Mouse (Mus musculus) left cerebral cortex, postnatal 25 days (tissue): ENCODE results near the gene Zbtb22. TPM values are rescaled to one million over a fixed set of nuclear protein-coding genes. Genes with fewer than 3 reads are reported as not detected.
A peak's percentile ranks its signal among the peaks of the same experiment; 100 is the strongest.
"Not testable (repeated sequence)": the region's sequence is repeated elsewhere in the genome, so short reads cannot be mapped to it uniquely, and the experiment has no call there.

Source experiments
- DNase-seq, 2 experiments: peaks; one replicate each; pipeline ENCODE4 v3.0.0; 2022; ENCODE audit warnings: low spot score in 2 of 2, mixed read lengths in 1 of 2
- intact Hi-C: fragments of 180-260 bp; cut with DNase I; formaldehyde crosslinking; loops from one replicate; pipeline ENCODE4 v1.15.1; 2025
- total RNA-seq, 2 experiments: library from RNA; stranded (reverse); gene quantifications; 2 replicates each; pipeline ENCODE4 v1.2.3; 2021

Gene Zbtb22
- total RNA-seq, 2 experiments from 2014 or later: 28.1 to 32.1 TPM

- DNase-seq: no peak
- intact Hi-C loops: no loop called here
Observed at GRCm38 (mm10) chr17:33938783-33939182, 23.1 kb downstream of the Zbtb22 start.

GRCm38 (mm10) chr17:33940206-33940805 is 24.6 kb downstream of the Zbtb22 start, which contains the start of the genes Pfdn6 and Wdr46:
Pfdn6 (minus strand) TSS chr17:33940343.
Wdr46 (plus strand) TSS chr17:33940660.
- intact Hi-C loops: loop anchor here (1.0 kb wide), 2 partner anchors 11 to 15 kb away; partner anchors contain the start of genes B3galt4 and Vps52
- DNase-seq: peak; percentile 90 to 95

- intact Hi-C loops: loop anchor here (1.0 kb wide), 2 partner anchors 10 to 14 kb away; partner anchors contain the start of genes B3galt4 and Vps52
- no peak for DNase-seq
Observed at GRCm38 (mm10) chr17:33940981-33941380, 25.3 kb downstream of the Zbtb22 start.

GRCm38 (mm10) chr17:33941381-33941780 is 25.7 kb downstream of the Zbtb22 start:
- DNase-seq: no peak
- intact Hi-C loops: no loop called here

- no peak for DNase-seq
- intact Hi-C loops: no loop called here
Observed at GRCm38 (mm10) chr17:33943454-33943853, 27.8 kb downstream of the Zbtb22 start.

GRCm38 (mm10) chr17:33947430-33948089 is 31.9 kb downstream of the Zbtb22 start:
- peak in 1 of 2 experiments; percentile 63 for DNase-seq
- intact Hi-C loops: no loop called here

- no peak for DNase-seq
- intact Hi-C loops: no loop called here
Observed at GRCm38 (mm10) chr17:33948090-33948904, 32.6 kb downstream of the Zbtb22 start.

- DNase-seq: no peak
Observed at GRCm38 (mm10) chr17:33948905-33949537, 33.3 kb downstream of the Zbtb22 start.

GRCm38 (mm10) chr17:33950131-33950625 is 34.5 kb downstream of the Zbtb22 start:
- no peak for DNase-seq
- intact Hi-C loops: no loop called here

More at GRCm38 (mm10) chr17:33948905-33949537, 33.3 kb downstream of the Zbtb22 start:
- intact Hi-C loops: no loop called here

- intact Hi-C loops: loop anchor here (1.0 kb wide), 2 partner anchors 11 to 22 kb away; partner anchors contain the start of genes Pfdn6, Rgl2 and Wdr46
- DNase-seq: peak; percentile 79 to 85
Observed at GRCm38 (mm10) chr17:33951021-33951946, 35.6 kb downstream of the Zbtb22 start, which contains the start of gene B3galt4. B3galt4 (minus strand) TSS chr17:33951488.

- intact Hi-C loops, DNase-seq: not testable (repeated sequence)
Observed at GRCm38 (mm10) chr17:33952015-33952414, 36.3 kb downstream of the Zbtb22 start.

GRCm38 (mm10) chr17:33952879-33953278 is 37.2 kb downstream of the Zbtb22 start:
- DNase-seq: no peak
- intact Hi-C loops: no loop called here

GRCm38 (mm10) chr17:33953310-33953709 is 37.6 kb downstream of the Zbtb22 start:
- intact Hi-C loops: no loop called here
- no peak for DNase-seq

GRCm38 (mm10) chr17:33953961-33954565 is 38.4 kb downstream of the Zbtb22 start:
- DNase-seq: no peak
- intact Hi-C loops: no loop called here

- intact Hi-C loops: loop anchor here (1.0 to 5.0 kb wide), 3 partner anchors 15 to 1392 kb away; partner anchors contain the start of genes Pfdn6 and Wdr46
- DNase-seq: no peak
Observed at GRCm38 (mm10) chr17:33954646-33955554, 39.2 kb downstream of the Zbtb22 start.

- intact Hi-C loops: loop anchor here (1.0 to 5.0 kb wide), 4 partner anchors 15 to 1392 kb away; partner anchors contain the start of genes Pfdn6 and Wdr46
- DNase-seq: peak; percentile 95 to 99
Observed at GRCm38 (mm10) chr17:33955555-33956214, 40.0 kb downstream of the Zbtb22 start, which contains the start of the genes Vps52 and Rps18. Vps52 (plus strand) TSS chr17:33955812. Rps18 (minus strand) TSS chr17:33956001.
